ENCODE assay signal across 8 mouse cellular contexts in the genomic region with DNA sequence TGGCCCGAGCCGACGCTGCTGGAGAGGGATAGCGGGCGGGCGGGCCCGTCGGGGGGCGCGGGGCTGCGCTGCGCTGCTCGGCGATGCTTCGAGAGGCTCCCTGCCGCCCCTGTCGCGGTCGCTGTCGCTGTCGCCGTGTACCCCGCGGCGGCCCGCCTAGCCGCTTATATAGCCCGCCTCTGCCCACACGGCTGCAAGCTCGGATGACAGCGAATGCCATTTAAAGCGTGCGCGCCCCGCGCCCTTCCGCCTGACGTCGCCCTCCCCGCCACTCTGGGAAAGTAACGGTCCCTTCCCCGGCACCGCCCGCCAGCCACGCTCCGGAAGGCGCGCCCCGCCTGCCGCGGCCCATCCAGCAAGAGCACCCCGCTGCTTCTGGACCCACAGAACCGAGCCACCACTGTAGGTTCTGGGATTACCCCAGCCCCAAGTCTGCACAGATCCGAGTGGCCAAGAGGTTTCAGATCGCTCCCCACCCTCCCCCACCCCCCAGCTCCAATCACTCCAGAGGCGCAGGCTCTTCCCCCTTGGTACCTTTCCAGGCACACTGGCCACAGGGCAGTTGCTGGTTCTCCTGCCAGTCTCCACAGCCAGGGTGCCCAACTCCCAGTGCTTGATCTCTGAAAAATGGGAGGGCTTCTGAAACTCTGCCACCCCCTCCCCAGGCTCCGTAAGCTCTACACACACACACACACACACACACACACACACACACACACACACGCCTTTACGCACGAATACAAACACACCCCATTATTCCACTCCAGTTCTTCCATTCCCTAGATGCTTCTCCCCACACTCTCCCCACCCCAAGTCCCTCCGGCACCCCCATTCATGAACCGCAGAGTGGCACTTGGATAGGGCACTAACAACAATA. TPM values are rescaled to one million over a fixed set of nuclear protein-coding genes. Genes with fewer than 3 reads are reported as not detected.
A peak's percentile ranks its signal among the peaks of the same experiment; 100 is the strongest.
DNase-seq lines count a peak whose midpoint lies in the region; ATAC-seq and TF ChIP-seq lines count a peak whose summit lies in the region.

Gene Gm13889, minus strand, starts transcription at position 294 of the 877 bp plus-strand sequence.

- peak within 1 kb of the TSS; percentile 88 for H3K27ac ChIP-seq in hindbrain, postnatal 0 days
- peak within 1 kb of the TSS; percentile 93 for H3K27ac ChIP-seq in left cerebral cortex, adult 2 months

- peak within 1 kb of the TSS; percentile 78 for H3K4me3 ChIP-seq in hindbrain, postnatal 0 days (ENCODE audit: low read length)
- H3K4me3 ChIP-seq in left cerebral cortex, adult 2 months, result peak within 1 kb of the TSS; percentile 84

- peak within 1 kb of the TSS; percentile 95 for H3K4me2 ChIP-seq in hindbrain, postnatal 0 days (ENCODE audit: low read depth, low read length)

- WGBS in hindbrain, postnatal 0 days, result 2% methylated on average over 40 of the region's 62 CpGs

- H3K9ac ChIP-seq in hindbrain, postnatal 0 days (replicated peaks; ENCODE audit: low read length), result peak within 1 kb of the TSS; percentile 86

- H3K4me1 ChIP-seq in hindbrain, postnatal 0 days (ENCODE audit: insufficient read depth, low read length), result no peaks in the 10 kb centered on the region; the same call in 1 of the 2 replicates

- no peaks in the 10 kb centered on the region for H3K9me3 ChIP-seq in hindbrain, postnatal 0 days (ENCODE audit: low read length)

- TF ChIP-seq CTCF in hindbrain, postnatal 0 days (IDR thresholded peaks at IDR 0.05; ENCODE audit: low read depth), result 0 out of 2 replicates have a peak, but pooled peaks have one; percentile 1
- no peak; the same call in 1 of the 2 replicates for TF ChIP-seq CTCF in left cerebral cortex, adult 2 months (IDR thresholded peaks at IDR 0.05)

- intact Hi-C loops in left cerebral cortex, adult 2 months (cut with DNase I), result loop anchor here (2.0 kb wide), 2 partner anchors 42 to 84 kb away; no protein-coding TSS in a partner anchor

- DNase-seq in adrenal gland, adult 8-10 months, result peak; percentile 66
- DNase-seq in gastrocnemius, postnatal 10 days, result peak; percentile 74
- DNase-seq in hindbrain, postnatal 0 days (ENCODE audit: low spot score), result peak; percentile 88
- DNase-seq in left cerebral cortex, adult 2 months (ENCODE audit: extremely low spot score in 1 of 2, low spot score in 2 of 2), result peak; percentile 81 to 89
- DNase-seq in lung, postnatal 36 days, result peak; percentile 90
- DNase-seq in right cerebral cortex, postnatal 36 days (ENCODE audit: low spot score in 2 of 2), result peak; percentile 82 to 86

- H3K36me3 ChIP-seq in hindbrain, postnatal 0 days (ENCODE audit: insufficient read depth, low read length), result no peaks in the 10 kb centered on the region

- no peaks in the 10 kb centered on the region for H3K27me3 ChIP-seq in hindbrain, postnatal 0 days (ENCODE audit: insufficient read depth, low read length)

- ATAC-seq in common myeloid progenitor, adult 5-6 weeks (replicated peaks; ENCODE audit: low read depth, poor library complexity, severe bottlenecking), result peak; percentile 67
- peak; percentile 74 for ATAC-seq in hindbrain, postnatal 0 days
- ATAC-seq in megakaryocyte-erythroid progenitor cell, adult 5-6 weeks (replicated peaks; ENCODE audit: low FRiP score, low TSS enrichment, poor library complexity, severe bottlenecking), result no peak

RNA-seq across cellular contexts. Expression of gene Gm13889, which starts in this region (rescaled TPM):
- 10 to 100 TPM; 22.6 to 32.3 (median 30.3) TPM for total RNA-seq in adrenal gland, adult 8-10 months (2022)
- 0.55 TPM in 1 of 2 replicates, not detected in the other for total RNA-seq in common myeloid progenitor, adult 5-6 weeks (2017)
- total RNA-seq in gastrocnemius, postnatal 10 days (2021), result 10 to 100 TPM; 14.4 to 19.7 TPM
- total RNA-seq in hindbrain, postnatal 0 days (2014; rRNA removed), result 38.5 and 51.4 TPM in 2 replicates
- polyA plus RNA-seq in hindbrain, postnatal 0 days (2015; fragmentation: Nextera tagmentation; extraction: Ambion mirVana), result 16.4 and 17.4 TPM in 2 replicates
- 10 to 100 TPM; 42.4 to 63.0 TPM for total RNA-seq in left cerebral cortex, adult 2 months (2021)
- total RNA-seq in megakaryocyte-erythroid progenitor cell, adult 5-6 weeks (2014; fragmentation: Nextera tagmentation), result not detected in 2 replicates
- total RNA-seq in megakaryocyte-erythroid progenitor cell, adult 5-6 weeks (2017), result not detected in 2 replicates

Comparison
In these comparisons a context has a peak if more than half of its experiments do, and no peak if none do; other contexts are left out.
1. Peak in ATAC-seq in common myeloid progenitor, adult 5-6 weeks; RNA of the gene not detected or under 1 TPM.